Mouse (Mus musculus): ENCODE data around the gene Borcs8.

GRCm38 (mm10) chr8:70171240-70171639, 31.9 kb downstream of the Borcs8 start:
- TF ChIP-seq CTCF (IDR thresholded peaks at IDR 0.05) (no peak), POLR2A (IDR thresholded peaks at IDR 0.05; ENCODE audit: insufficient read depth, low read depth, low read length) (no peak)
